Mouse (Mus musculus): ENCODE measurements at regions not wholly inside any gene's neighbourhood (a gene's known extent, or its start where the extent isn't known, plus 50 kb on each side); places are given as distances from the start of the nearest gene placed in this dataset. TPM values are rescaled to one million over a fixed set of nuclear protein-coding genes. Genes with fewer than 3 reads are reported as not detected.

DNA sequence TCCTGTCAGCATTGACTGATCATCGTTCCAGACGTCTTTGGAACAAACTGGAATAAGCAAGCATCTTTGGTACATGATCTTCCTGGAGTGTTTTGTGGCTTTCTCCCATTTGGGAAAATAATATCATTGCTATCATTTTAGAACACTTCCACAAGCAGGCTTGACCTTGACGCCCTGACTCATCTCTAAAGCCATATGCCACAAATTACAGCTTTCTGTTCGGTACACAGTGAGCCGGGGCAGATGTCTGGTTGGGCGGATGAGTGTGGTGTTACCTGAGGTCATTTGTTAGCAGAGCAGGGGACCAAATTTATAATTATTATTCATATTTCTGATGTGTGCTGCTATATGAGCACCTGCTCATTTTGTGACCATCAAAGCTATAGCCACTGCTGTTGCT is 83.3 kb upstream of the Pmfbp1 start:
- DNase-seq (ENCODE audit: low spot score) = no peak

DNA sequence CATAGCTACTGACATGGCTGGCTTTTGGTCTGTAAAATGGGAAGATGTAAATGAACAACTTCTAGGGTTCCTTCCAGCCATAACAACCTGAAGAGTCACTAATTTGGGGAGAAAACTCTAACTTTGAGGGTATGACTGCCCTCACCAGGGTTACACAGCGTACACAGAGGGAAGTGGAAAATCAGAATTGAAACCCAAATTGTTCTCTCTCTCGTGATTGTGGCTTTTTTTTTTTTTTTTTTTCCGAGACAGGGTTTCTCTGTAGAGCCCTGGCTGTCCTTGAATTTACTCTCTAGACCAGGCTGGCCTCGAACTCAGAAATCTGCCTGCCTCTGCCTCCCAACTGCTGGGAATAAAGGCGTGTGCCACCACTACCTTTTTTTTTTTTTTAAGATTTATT is 80.4 kb upstream of the Pmfbp1 start:
- DNase-seq (ENCODE audit: low spot score) = no peak

DNA sequence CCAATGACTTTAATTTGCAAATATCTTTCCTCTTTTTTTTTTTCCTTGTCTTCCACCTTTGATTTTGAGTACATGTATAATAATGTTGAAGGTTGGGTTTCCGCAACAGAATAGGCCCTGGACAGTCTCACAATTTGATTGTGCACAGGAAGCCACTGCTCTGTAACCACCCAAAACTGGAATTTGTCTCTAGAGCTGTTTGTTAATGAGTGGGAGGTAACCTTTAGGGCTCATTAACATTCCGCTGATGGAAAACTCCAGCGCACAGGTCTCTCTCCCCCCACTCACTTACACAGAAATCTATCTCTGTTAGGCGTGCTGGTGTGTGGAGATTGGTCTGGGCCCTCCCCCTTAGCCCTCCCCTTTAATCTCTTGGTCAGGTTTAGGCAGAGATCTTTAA is 78.5 kb upstream of the Pmfbp1 start:
- no peak for DNase-seq (ENCODE audit: low spot score)

DNA sequence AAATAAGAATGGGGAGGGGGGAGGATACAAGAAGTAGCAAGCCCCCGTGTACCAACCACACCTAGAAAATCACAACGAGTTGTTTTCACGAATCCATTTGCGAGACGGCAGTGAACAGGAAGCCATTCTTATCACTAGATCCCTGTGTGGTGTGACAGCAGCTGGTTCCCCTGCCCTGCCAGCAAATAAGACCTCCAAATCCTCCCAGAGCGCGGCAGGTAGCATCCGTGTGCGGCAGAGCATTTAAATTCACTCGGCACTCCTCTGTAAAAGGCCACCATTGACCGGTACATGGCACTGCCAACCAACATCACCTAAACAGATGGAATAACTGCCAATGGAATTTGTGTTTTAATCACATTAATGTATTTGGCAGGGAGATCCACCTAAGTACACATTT is 77.9 kb upstream of the Pmfbp1 start:
- no peak for DNase-seq (ENCODE audit: low spot score)

DNA sequence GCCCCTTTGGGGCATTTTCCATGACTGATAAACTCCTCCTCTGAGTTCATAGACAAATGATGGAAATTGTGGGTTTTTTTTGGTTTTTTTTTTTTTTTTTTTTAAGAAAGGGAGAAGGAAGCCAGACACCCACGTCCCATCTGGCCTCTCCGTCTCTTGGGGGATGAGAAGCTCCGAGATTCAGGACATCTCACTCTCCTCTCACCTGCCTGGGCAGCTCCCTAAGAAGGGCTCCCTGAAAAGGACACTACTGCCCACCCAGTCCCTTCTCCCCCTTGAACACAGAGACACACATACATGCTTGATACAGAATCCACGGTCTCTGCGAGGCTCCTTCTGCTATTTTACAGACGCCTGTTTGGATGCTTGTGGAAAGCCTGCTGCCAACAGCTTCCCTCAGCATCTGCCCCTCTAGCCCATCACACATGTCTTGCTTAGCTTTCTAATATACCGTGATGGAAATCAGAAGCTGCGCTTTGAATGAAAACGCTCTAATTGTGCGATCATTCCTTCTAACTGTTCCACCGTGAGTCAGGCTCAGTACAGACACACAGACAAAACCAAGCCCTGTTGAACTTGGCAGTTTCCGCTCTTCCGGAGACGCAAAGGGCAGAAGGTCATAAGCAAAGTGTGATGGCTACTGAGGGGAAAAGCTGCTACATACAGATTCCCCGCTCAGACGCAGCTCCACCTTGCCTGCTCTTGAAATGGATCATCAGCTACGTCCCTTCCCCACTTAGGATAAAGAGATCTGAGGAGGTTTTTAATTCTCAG is 77.3 kb upstream of the Pmfbp1 start:
- no peak for DNase-seq (ENCODE audit: low spot score)

DNA sequence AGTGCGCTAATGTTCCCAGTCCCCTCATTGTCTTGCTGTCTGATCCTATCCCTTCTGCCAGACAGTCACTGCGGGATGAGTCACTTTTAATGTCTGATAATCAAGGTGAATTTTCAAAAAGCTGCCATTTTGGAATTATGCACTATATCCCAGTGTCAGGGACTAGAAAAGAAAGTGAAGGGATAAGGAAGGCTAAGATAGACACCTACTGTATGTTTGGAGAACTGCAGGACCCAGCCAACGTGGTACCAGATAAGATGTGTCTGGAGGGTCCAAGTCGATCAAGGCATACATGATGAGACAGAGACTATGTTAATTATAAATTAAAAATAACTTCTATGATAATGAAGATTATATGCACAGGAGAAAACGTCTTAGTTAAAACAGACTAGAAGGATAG is 76.6 kb upstream of the Pmfbp1 start:
- no peak for DNase-seq (ENCODE audit: low spot score)

DNA sequence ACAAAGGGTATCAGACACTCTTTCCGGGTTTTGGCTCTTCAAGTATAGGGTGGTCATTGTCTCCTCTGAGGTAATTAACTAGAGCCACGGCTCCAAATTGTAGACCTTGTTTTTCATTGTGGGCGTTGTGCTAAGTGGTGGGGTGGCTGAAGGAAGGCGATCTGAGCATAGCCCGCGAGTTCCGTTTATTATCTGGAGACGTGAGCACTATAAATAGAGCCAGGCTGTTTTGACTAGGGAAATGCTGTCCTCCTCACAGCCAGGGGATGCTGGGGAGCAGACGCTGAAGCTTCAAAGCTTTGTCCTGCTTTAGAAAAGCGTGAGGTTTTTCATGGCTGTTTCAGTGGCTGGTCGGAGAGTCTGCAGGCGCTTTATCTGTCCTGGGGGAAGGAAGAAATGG is 75.9 kb upstream of the Pmfbp1 start:
- DNase-seq (ENCODE audit: low spot score) = no peak

DNA sequence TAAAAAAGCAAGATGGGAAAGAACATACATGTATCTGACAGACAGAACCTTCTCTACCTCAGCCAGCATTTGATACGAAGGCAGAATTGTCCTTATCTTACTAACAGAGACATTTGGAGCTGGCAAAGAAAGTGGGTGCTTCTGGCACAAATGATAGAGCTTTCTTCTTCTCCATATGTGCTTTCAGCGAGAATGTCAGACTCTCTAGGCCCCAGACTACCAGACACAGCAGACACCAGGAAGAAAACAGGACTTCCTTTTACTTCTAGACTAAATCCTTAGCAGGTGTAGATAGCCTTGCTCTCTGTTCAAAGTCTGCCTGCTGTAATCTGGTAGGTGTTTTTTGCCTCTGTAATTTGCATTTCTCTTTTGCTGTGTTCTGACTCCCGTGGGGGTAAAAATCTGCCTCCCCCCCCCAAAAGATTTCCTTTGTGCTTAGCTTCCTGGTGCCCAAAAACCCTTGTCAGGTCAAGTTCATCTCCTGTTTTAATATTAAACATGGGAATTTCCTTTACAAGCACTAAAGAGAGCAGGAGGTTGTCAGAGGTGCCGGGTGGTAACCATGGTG is 74.7 kb upstream of the Pmfbp1 start:
- DNase-seq (ENCODE audit: low spot score) = no peak

DNA sequence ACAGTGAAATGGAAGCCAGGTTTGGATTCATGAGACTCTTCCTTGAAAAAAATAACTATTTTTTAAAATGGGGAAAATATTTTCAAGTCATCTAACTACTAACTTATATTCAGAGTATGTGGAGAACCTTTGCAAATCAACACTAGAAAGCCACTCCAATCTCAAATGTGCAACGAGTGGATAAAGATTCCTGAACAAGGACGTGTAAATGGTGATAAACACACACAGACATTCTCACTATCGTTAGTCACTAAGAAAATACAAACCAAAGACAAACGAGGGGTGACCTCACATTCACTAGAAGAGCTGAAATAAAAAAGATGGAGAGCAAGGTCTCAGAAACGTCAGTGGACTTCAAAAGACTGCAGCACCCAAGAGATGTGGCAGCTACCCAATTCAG is 69.8 kb upstream of the Pmfbp1 start:
- no peak for DNase-seq (ENCODE audit: low spot score)

DNA sequence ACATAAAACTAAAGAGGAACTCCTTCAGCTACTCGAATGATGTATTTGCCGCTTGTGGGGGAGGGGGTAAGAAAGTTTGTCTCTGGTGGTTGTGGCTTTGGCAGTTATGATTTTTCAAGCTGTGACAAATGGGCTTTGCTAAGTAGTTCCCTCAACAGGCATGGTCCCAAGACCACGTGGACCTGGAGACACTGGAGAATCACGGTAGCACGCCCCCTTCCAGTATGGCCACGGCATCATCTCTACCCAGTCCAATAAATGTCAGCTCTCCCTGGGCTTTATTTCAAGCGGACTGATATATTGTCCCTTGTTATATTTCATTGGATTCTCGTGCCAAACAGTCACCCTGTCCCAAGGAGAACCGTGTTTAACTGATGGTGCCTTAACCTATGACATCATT is 65.3 kb upstream of the Pmfbp1 start:
- no peak for DNase-seq (ENCODE audit: low spot score)

DNA sequence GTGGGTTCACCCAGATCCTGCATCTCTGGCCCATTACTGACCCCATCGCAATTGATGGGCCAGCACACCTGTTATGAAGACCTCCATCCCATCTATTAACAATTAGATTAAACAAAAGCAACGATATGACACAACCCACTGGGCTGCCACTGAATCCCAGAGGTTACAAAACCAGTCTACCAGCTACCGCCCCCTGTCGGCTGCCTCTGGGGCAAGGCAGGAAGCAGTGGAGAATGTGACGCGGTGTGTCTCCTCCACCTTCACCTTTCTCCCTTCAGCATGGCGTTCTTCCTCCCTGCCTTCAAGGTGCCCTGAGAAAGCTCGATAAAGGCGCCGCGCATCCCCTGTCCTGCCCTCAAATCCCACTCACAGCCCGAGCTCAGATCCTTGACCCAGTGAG is 59.3 kb upstream of the Pmfbp1 start:
- DNase-seq (ENCODE audit: low spot score) = no peak

DNA sequence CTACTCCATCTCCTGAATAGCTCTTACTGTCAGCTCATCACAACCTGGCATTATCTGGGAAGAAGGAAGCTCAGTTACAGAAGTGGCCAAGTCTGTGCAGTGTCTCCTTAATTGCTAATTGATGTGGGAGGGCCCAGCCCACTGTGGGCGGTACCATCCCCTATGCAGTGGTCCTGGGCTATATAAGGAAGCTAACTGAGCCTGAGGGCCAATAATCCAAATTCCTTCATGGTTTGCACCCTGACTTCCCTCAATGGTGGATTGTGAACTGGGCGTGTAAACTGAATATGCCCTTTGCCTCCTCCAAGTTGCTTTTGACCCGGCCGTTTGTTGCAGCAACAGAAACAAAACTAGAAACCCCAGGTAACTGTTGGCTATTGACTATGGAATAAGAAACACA is 57.8 kb upstream of the Pmfbp1 start:
- no peak for DNase-seq (ENCODE audit: low spot score)

DNA sequence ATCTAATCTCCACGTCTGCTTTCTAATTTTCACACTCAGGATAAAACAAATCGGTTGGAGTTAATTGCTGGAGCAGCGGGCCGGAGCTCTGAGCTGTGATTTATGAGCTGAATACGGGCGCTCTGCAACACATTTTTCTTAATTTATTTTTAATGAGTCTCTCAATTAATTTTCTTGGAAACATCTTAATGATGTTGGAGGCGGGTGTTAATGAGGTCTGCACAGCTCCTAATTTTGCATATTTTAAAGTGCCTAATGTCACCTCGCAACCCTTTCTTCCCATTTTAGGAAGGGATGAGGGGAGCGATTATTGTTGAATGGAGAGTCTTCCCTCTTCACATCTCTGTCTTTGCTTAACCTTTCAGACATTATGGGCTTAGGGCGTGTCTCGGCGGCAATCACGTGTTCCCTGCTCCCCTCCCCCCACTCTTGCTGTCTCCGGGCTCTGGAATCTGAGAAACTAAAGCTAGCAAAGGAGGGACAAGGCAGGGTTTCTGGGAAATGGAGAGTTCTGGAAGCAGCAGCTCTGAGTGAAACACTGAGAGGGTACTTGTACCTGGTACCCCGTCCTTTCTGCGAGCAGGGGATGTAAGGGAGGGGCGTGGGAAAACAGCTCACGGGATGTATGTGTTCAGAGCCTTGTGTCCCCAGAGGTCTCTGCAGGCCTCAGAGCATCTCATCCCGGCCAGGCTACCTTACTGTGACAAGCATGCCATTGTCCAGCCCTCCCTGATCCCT is 56.8 kb upstream of the Pmfbp1 start:
- no peak for DNase-seq (ENCODE audit: low spot score)

DNA sequence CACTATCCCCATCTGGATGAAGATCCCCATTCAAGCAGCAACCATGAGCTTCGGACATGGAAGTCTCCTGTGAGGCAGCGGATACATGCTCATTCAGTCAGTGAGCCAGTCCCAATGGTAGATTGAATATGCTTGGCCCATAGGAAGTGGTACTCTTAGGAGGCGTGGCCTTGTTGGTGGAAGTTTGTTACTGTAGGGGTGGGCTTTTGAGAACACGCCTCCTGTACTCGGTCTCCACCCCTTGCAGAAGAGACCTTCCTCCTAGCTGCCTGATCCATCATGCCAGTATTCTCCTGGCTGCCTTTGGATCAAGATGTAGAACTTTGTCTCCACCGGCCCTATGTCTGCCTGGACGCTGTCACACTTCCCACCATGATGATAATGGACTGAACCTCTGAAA is 55.3 kb upstream of the Pmfbp1 start:
- DNase-seq (ENCODE audit: low spot score) = no peak

Small RNA genes lying in the stretch of these regions (microRNA-seq; reads per million reads assigned to microRNA genes)
- gene Gm23163 (ENCODE audit: borderline number of aligned reads) = not detected
